Mouse (Mus musculus) hindbrain, embryonic 13.5 days (tissue): ENCODE results near the gene Ndufs4. TPM values are rescaled to one million over a fixed set of nuclear protein-coding genes. Genes with fewer than 3 reads are reported as not detected.

Experiments used
- ATAC-seq: fragments of 200-750 bp; cut with Nextera tagmentation; 2 replicates; pipeline ENCODE4 v1.8.0; 2017; ENCODE audit warnings: moderate TSS enrichment; ENCODE audit not compliant: low FRiP score
- H3K27ac ChIP-seq: fragments of 300-500 bp; sonication (generic); 2 replicates; pipeline ENCODE4 v1.5.1; 2015; ENCODE audit warnings: inconsistent platforms, mild to moderate bottlenecking, moderate library complexity
- H3K27me3 ChIP-seq: fragments of 300-500 bp; sonication (generic); 2 replicates; pipeline ENCODE4 v1.6.1; 2015; ENCODE audit warnings: mild to moderate bottlenecking, inconsistent platforms
- H3K36me3 ChIP-seq: fragments of 300-500 bp; sonication (generic); 2 replicates; pipeline ENCODE4 v1.6.1; 2015; ENCODE audit warnings: mild to moderate bottlenecking, inconsistent platforms
- H3K4me1 ChIP-seq: fragments of 300-500 bp; sonication (generic); replicated peaks from 2 replicates; pipeline ENCODE4 v1.6.1; 2015; ENCODE audit warnings: inconsistent platforms
- H3K4me2 ChIP-seq: fragments of 300-500 bp; sonication (generic); 2 replicates; pipeline ENCODE4 v1.6.1; 2015; ENCODE audit warnings: inconsistent platforms, mild to moderate bottlenecking, moderate library complexity
- H3K4me3 ChIP-seq: fragments of 300-500 bp; sonication (generic); 2 replicates; pipeline ENCODE4 v1.5.1; 2015; ENCODE audit warnings: mild to moderate bottlenecking, inconsistent platforms
- H3K9ac ChIP-seq: fragments of 300-500 bp; sonication (generic); 2 replicates; pipeline ENCODE4 v1.6.1; 2015; ENCODE audit warnings: mild to moderate bottlenecking, inconsistent platforms
- H3K9me3 ChIP-seq: fragments of 300-500 bp; sonication (generic); 2 replicates; pipeline ENCODE4 v1.6.1; 2016; ENCODE audit warnings: inconsistent platforms
- WGBS: fragments of 180-500 bp; shearing (Covaris S2); methylation state at CpG from one replicate; pipeline ENCODE4 v1.1.7; 2015; 5-methylcytosine and 5-hydroxymethylcytosine counted together
- polyA plus RNA-seq: library from polyadenylated mRNA; unstranded; fragments of >200 nt; fragmentation: Nextera tagmentation; extraction: Ambion mirVana; gene quantifications from 2 replicates; pipeline ENCODE4 v1.2.1, GENCODE M21; 2015

The Ndufs4 gene
- polyA plus RNA-seq, result 369 and 382 TPM in 2 replicates

GRCm38 (mm10) chr13:114388211-114388965 is at the start of gene Ndufs4:
Gene Ndufs4 (minus strand): TSS chr13:114388258.
- peaks cover 15% of the 10 kb centered on the region for H3K4me1 ChIP-seq
- 51% methylated on average over 13 of the region's 13 CpGs for WGBS
- peak; percentile 21; the same call in 1 of the 2 replicates for ATAC-seq
- no peaks in the 10 kb centered on the region for H3K27me3 ChIP-seq
- peak within 1 kb of the TSS; percentile 62 for H3K4me3 ChIP-seq
- peak within 1 kb of the TSS; percentile 82 for H3K4me2 ChIP-seq
- 0 out of 2 replicates have a peak, but pooled peaks cover 8% of the 10 kb centered on the region for H3K36me3 ChIP-seq
- H3K9me3 ChIP-seq, result no peaks in the 10 kb centered on the region
- peak within 1 kb of the TSS; percentile 80 for H3K9ac ChIP-seq
- peak within 1 kb of the TSS; percentile 87 for H3K27ac ChIP-seq

GRCm38 (mm10) chr13:114432491-114432890 is 44.4 kb upstream of the Ndufs4 start:
- H3K4me1 ChIP-seq, result no peaks in the 10 kb centered on the region
- no peak overlapping the region for H3K27ac ChIP-seq
- H3K36me3 ChIP-seq, result no peaks in the 10 kb centered on the region
- no peak overlapping the region for H3K4me3 ChIP-seq
- H3K4me2 ChIP-seq, result no peak overlapping the region
- ATAC-seq, result no peak
- H3K9me3 ChIP-seq, result no peaks in the 10 kb centered on the region
- H3K9ac ChIP-seq, result no peak overlapping the region
- WGBS, result 82% methylated on average over 5 of the region's 5 CpGs
- H3K27me3 ChIP-seq, result no peaks in the 10 kb centered on the region

GRCm38 (mm10) chr13:114425230-114425629 is 37.2 kb upstream of the Ndufs4 start:
- Histone ChIP-seq H3K4me2 (no peak overlapping the region), H3K9ac (no peak overlapping the region), H3K4me3 (no peak overlapping the region), H3K27me3 (no peaks in the 10 kb centered on the region), H3K4me1 (no peaks in the 10 kb centered on the region), H3K9me3 (no peaks in the 10 kb centered on the region), H3K27ac (no peak overlapping the region), H3K36me3 (no peaks in the 10 kb centered on the region)
- ATAC-seq, result no peak
- 92% methylated on average over 5 of the region's 5 CpGs for WGBS

GRCm38 (mm10) chr13:114420235-114420634 is 32.2 kb upstream of the Ndufs4 start:
- Histone ChIP-seq H3K36me3 (no peaks in the 10 kb centered on the region), H3K4me1 (no peaks in the 10 kb centered on the region), H3K4me2 (no peak overlapping the region), H3K27ac (no peak overlapping the region), H3K27me3 (no peaks in the 10 kb centered on the region), H3K9ac (no peak overlapping the region), H3K9me3 (no peaks in the 10 kb centered on the region), H3K4me3 (no peak overlapping the region)
- WGBS, result 94% methylated on average over 8 of the region's 8 CpGs
- no peak for ATAC-seq

GRCm38 (mm10) chr13:114419364-114419763 is 31.3 kb upstream of the Ndufs4 start:
- H3K9me3 ChIP-seq, result no peaks in the 10 kb centered on the region
- H3K4me3 ChIP-seq, result no peak overlapping the region
- no peak overlapping the region for H3K4me2 ChIP-seq
- ATAC-seq, result no peak
- no peak overlapping the region for H3K9ac ChIP-seq
- no peaks in the 10 kb centered on the region for H3K4me1 ChIP-seq
- H3K27ac ChIP-seq, result no peak overlapping the region
- no peaks in the 10 kb centered on the region for H3K36me3 ChIP-seq
- WGBS, result 70% methylated on average over 3 of the region's 3 CpGs
- H3K27me3 ChIP-seq, result no peaks in the 10 kb centered on the region

- no peaks in the 10 kb centered on the region for H3K9me3 ChIP-seq
- no peak overlapping the region for H3K4me3 ChIP-seq
- H3K4me2 ChIP-seq, result no peak overlapping the region
- no peaks in the 10 kb centered on the region for H3K27me3 ChIP-seq
- no peaks in the 10 kb centered on the region for H3K36me3 ChIP-seq
- H3K4me1 ChIP-seq, result no peaks in the 10 kb centered on the region
- H3K9ac ChIP-seq, result no peak overlapping the region
- ATAC-seq, result no peak
- no peak overlapping the region for H3K27ac ChIP-seq
Observed at GRCm38 (mm10) chr13:114412326-114412725, 24.3 kb upstream of the Ndufs4 start.

GRCm38 (mm10) chr13:114406866-114407265 is 18.8 kb upstream of the Ndufs4 start:
- Histone ChIP-seq H3K9ac (no peak overlapping the region), H3K4me1 (0 out of 2 replicates have a peak, but pooled peaks cover 4% of the 10 kb centered on the region), H3K27ac (no peak overlapping the region), H3K4me3 (no peak overlapping the region), H3K36me3 (no peaks in the 10 kb centered on the region), H3K9me3 (no peaks in the 10 kb centered on the region), H3K27me3 (no peaks in the 10 kb centered on the region), H3K4me2 (no peak overlapping the region)
- ATAC-seq, result no peak
- 1% methylated on average over 5 of the region's 5 CpGs for WGBS

GRCm38 (mm10) chr13:114406424-114406823 is 18.4 kb upstream of the Ndufs4 start:
- Histone ChIP-seq H3K27me3 (no peaks in the 10 kb centered on the region), H3K4me3 (no peak overlapping the region), H3K4me2 (no peak overlapping the region), H3K36me3 (no peaks in the 10 kb centered on the region), H3K4me1 (0 out of 2 replicates have a peak, but pooled peaks cover 4% of the 10 kb centered on the region), H3K9ac (no peak overlapping the region), H3K9me3 (no peaks in the 10 kb centered on the region), H3K27ac (no peak overlapping the region)
- WGBS, result 4% methylated on average over 5 of the region's 5 CpGs
- ATAC-seq, result no peak

- Histone ChIP-seq H3K36me3 (no peaks in the 10 kb centered on the region), H3K9ac (no peak overlapping the region), H3K4me3 (no peak overlapping the region), H3K27me3 (no peaks in the 10 kb centered on the region), H3K27ac (no peak overlapping the region), H3K9me3 (no peaks in the 10 kb centered on the region), H3K4me1 (0 out of 2 replicates have a peak, but pooled peaks cover 4% of the 10 kb centered on the region), H3K4me2 (no peak overlapping the region)
- 88% methylated on average over 9 of the region's 9 CpGs for WGBS
- no peak for ATAC-seq
Observed at GRCm38 (mm10) chr13:114405100-114405715, 17.1 kb upstream of the Ndufs4 start.

- Histone ChIP-seq H3K27me3 (no peaks in the 10 kb centered on the region), H3K9me3 (no peaks in the 10 kb centered on the region), H3K27ac (no peak overlapping the region), H3K4me1 (no peaks in the 10 kb centered on the region), H3K36me3 (no peaks in the 10 kb centered on the region), H3K4me2 (no peak overlapping the region), H3K9ac (no peak overlapping the region), H3K4me3 (no peak overlapping the region)
- no peak for ATAC-seq
- WGBS, result 83% methylated on average over 2 of the region's 2 CpGs
Observed at GRCm38 (mm10) chr13:114398906-114399305, 10.8 kb upstream of the Ndufs4 start.

- no peak overlapping the region for H3K4me3 ChIP-seq
- H3K9me3 ChIP-seq, result no peaks in the 10 kb centered on the region
- ATAC-seq, result no peak
- H3K4me1 ChIP-seq, result no peaks in the 10 kb centered on the region
- no peak overlapping the region for H3K27ac ChIP-seq
- H3K27me3 ChIP-seq, result no peaks in the 10 kb centered on the region
- H3K36me3 ChIP-seq, result no peaks in the 10 kb centered on the region
- H3K4me2 ChIP-seq, result no peak overlapping the region
- H3K9ac ChIP-seq, result no peak overlapping the region
- 36% methylated on average over 9 of the region's 9 CpGs for WGBS
Observed at GRCm38 (mm10) chr13:114397281-114397680, 9.2 kb upstream of the Ndufs4 start.

GRCm38 (mm10) chr13:114396863-114397262 is 8.8 kb upstream of the Ndufs4 start:
- H3K4me3 ChIP-seq, result no peak overlapping the region
- H3K36me3 ChIP-seq, result no peaks in the 10 kb centered on the region
- no peaks in the 10 kb centered on the region for H3K4me1 ChIP-seq
- no peak for ATAC-seq
- no peak overlapping the region for H3K4me2 ChIP-seq
- no peak overlapping the region for H3K27ac ChIP-seq
- H3K27me3 ChIP-seq, result no peaks in the 10 kb centered on the region
- WGBS, result 40% methylated on average over 10 of the region's 10 CpGs
- no peaks in the 10 kb centered on the region for H3K9me3 ChIP-seq
- H3K9ac ChIP-seq, result no peak overlapping the region

- ATAC-seq, result no peak
- H3K4me1 ChIP-seq, result no peaks in the 10 kb centered on the region
- no peaks in the 10 kb centered on the region for H3K27me3 ChIP-seq
- no peak overlapping the region for H3K27ac ChIP-seq
- no peaks in the 10 kb centered on the region for H3K36me3 ChIP-seq
- no peaks in the 10 kb centered on the region for H3K9me3 ChIP-seq
- H3K4me3 ChIP-seq, result no peak overlapping the region
- 91% methylated on average over 2 of the region's 2 CpGs for WGBS
- H3K9ac ChIP-seq, result no peak overlapping the region
- no peak overlapping the region for H3K4me2 ChIP-seq
Observed at GRCm38 (mm10) chr13:114394784-114395183, 6.7 kb upstream of the Ndufs4 start.
